Mouse (Mus musculus) thymus, postnatal 14 days (tissue): ENCODE data around the gene Pnck.
A peak's percentile ranks its signal among the peaks of the same experiment; 100 is the strongest.

Experiments used
- DNase-seq: peaks from one replicate; pipeline ENCODE4 v3.0.0; 2021

Pnck gene

DNA sequence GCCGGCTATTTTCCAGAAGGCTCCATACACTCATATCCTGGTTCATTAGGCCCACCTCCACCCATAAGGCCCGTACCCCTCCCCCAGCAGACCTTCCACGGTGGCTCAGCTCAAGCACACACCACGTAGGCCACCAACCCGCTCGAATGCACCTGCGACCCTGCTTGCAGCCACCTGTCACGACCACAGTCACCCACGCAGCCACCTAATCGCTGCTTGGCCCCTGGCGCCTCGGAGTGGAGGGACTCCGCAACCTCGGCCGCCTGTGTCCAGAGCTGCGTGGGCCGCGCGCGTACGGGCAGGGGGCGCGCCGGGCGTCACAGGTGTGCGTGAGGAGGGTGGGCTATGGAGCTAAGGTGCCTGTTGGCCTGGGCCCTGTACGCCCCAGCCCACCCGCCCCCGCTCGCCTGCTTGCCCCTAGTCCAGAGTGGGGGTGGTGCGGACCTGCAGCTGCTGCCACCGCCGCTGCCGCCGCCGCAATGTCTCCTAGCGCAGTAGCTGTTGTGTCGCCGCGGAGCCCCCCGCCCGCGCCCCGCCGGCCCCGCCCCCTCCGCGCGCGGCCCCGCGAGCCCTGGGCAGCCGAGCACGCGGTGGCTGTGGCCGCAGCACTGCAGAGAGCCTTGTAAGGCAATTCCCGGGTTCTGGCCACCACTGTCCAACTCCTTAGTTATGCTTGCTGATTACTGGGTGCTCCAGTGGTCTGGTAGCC is at the start of gene Pnck:
Gene Pnck, minus strand, starts transcription at position 543 of the 709 bp plus-strand sequence.
- peak; percentile 34 for DNase-seq

GRCm38 (mm10) chrX:73700472-73700871 is 40.6 kb upstream of the Pnck start:
- DNase-seq: peak; percentile 33

GRCm38 (mm10) chrX:73690917-73691629 is 31.2 kb upstream of the Pnck start:
- peak; percentile 59 for DNase-seq

- no peak for DNase-seq
These were observed 25.7 kb upstream of the Pnck start for GRCm38 (mm10) chrX:73685629-73686028.

- DNase-seq: no peak
These were observed 25.1 kb upstream of the Pnck start for GRCm38 (mm10) chrX:73684978-73685377.

- DNase-seq: no peak
These were observed 24.2 kb upstream of the Pnck start for GRCm38 (mm10) chrX:73684156-73684555.

DNA sequence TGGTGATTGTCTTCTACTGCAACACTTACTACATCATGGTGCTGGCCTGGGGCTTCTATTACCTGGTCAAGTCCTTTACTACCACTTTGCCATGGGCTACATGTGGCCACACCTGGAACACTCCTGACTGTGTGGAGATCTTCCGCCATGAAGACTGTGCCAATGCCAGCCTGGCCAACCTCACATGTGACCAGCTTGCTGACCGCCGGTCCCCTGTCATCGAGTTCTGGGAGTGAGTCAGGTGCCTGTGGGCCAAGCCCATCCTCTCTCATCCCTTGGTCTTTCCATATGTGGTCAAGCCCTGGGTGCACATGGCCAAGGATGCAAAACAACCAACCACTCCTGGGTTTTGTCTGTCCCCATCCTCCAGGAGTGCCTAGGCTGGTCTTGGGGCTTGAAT is 16.8 kb upstream of the Pnck start:
- no peak for DNase-seq

DNA sequence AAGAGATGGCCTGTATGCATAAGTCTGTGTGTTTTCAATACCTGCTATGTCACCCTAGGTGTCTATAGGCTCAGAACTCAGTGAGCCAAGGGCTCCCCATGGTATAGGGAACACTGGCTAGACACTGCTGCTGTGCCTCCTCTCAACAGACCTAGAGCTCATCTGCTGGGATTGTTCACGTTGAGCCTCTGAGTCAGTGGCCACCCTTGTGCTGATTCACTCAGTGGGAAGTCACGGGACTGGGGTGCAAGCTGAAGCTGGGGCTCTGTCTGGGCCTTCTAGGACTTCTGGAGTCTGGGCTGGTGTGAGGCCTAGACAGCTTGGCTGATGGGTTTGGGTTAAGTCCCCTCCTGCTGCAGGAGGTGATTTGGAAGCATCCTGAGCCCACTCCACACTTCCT is 15.3 kb upstream of the Pnck start:
- no peak for DNase-seq

- DNase-seq: no peak
These were observed 14.2 kb upstream of the Pnck start for GRCm38 (mm10) chrX:73673968-73674661.

GRCm38 (mm10) chrX:73673619-73673967 is 13.7 kb upstream of the Pnck start:
- no peak for DNase-seq

DNA sequence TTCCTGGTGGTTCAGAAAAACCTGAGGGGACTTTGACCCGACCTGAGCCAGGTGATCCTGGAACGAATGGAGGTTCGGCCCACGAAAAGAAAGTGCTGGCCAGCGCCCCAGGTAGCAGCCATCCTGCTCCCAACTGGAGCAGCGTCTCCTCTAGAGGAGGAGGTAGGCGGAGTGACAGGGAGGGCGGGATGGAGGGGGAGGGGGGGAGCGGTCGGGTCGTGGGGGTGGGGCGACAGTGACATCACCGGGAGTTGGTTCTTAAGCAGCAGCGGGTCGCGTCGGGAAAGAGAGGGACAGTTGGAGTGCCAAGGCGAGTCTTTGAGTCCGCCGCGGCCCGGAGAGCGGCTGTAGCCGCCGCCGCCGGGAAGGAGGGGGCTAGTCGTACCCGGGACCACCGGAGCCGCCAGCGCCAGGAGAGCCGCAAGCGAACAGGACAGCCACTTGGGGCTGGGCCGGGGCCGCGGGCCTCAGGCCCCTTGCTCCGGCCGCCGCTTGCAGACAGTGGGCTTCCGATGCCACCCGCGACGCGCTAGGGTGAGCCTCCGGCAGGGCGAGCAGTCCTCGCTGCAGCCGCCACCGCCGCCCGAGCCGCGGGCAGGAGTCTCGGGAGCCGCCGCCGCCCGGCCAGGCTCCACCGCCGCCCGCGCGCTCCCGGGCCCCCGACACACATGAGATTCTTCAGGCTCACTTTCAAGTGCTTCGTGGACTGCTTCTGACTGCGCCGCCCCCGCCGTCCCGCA is 13.1 kb upstream of the Pnck start, which contains the start of gene Slc6a8:
Gene Slc6a8, plus strand, starts transcription at position 272 of the 740 bp plus-strand sequence.
- peak; percentile 46 for DNase-seq

- DNase-seq: peak; percentile 71
These were observed 12.1 kb upstream of the Pnck start for GRCm38 (mm10) chrX:73672031-73672431.

DNA sequence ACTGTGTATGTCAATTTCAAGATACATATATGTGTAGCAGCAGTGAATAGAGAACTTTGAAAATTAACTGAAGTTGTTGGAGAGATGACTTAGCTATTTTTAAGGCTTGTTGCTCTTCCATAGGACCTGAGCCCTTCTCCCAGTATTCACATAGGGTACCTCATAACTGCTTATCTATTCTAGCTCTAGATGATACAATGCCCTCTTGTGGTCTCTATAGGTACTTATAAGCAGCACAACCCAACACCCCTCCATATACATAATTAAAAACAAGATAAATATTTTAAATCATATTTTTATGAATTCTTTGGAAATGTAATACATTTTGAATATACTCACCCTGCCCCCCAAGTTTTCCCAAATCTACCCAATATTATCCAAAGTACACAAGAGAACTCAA is 3.2 kb upstream of the Pnck start:
- no peak for DNase-seq

GRCm38 (mm10) chrX:73660284-73660665 is 358 bp upstream of the Pnck start:
- no peak for DNase-seq

DNA sequence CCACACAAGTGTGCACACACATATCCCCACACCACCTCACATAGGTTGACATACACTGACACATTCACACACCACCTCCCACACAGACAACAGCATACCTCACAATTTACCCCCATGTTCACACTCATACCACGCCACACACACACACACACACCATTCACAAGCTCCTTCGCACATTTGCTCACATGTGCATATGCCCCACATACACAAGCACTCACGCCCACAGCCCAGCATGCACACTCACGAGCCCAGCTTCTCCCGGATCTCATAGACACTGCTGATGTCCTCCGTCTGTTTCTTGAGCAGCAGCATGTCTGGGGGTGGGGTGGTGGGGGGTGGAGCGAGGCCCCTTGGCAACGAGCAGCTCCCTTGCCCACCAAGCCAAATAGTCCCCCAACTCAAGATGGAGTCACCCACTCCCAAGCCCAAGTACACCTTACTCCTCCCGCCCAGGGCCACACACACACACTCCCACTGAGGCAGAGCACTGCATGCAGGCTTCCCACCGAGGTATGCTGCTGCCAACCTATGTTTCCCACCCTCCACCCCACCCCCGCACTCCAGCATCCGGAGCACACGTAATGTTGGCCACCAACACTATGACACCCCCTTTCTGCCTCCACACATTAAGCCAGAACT is 862 bp downstream of the Pnck start:
- no peak for DNase-seq

GRCm38 (mm10) chrX:73658391-73658790 is 1.5 kb downstream of the Pnck start:
- DNase-seq: no peak

DNA sequence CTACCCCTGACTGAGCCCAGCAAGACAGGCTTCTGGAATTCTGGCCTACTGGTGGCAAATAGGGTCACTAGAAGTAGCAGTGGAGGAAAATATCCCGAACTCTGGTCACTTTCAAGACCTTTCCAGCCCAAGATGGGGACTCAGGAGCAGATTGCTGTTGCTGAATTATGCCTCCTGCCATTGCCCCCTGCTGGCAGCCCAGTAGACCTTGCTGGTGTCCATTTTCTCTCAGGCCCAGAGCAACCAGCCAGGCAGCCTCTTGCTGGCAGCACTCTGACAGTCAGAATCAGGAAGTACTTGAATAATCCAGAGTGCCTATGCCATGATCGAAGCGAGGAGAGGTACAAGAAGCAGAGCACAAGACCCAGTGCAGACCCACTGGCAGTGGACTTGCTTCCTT is 4.4 kb downstream of the Pnck start:
- peak; percentile 40 for DNase-seq

DNA sequence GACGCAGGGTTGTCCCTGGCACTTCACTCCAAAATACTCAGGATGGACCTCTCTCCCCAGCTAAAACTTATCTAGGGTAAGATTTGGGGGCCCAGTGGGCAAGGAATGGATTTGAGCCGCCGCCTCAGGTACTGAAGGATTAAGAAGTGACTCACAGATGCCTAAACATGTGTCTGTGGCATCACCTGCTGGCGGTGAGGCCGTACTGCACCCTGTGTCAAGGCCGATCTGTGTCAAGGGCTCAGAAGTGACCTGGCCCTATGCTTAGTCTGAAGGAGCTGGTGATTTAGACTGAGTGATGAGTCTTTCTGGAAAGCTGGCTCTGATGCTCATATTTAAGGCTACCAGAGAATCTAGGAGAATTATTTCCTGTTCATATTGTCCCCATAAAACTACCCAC is 5.7 kb downstream of the Pnck start:
- peak; percentile 78 for DNase-seq

- DNase-seq: no peak
These were observed 6.5 kb downstream of the Pnck start for GRCm38 (mm10) chrX:73653392-73653791.

DNA sequence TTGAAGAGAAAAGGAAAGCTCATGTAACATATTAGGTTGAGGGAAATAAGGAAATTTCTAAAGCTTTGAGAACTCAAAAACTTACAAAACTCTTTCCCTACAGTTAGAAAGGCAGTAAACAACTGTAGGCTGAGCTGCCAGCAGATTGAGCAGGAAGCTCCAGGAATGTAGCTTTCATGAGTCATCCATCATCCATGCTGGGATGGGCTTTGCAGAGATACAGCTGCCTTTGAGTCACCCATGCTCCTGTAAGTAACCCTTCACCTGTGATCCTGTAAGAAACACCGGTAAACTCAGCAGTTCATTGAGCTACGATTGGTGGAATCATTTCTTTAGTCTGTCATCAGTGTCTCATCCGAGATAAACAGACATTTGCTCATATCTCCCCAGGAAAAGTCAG is 9.0 kb downstream of the Pnck start:
- no peak for DNase-seq

DNA sequence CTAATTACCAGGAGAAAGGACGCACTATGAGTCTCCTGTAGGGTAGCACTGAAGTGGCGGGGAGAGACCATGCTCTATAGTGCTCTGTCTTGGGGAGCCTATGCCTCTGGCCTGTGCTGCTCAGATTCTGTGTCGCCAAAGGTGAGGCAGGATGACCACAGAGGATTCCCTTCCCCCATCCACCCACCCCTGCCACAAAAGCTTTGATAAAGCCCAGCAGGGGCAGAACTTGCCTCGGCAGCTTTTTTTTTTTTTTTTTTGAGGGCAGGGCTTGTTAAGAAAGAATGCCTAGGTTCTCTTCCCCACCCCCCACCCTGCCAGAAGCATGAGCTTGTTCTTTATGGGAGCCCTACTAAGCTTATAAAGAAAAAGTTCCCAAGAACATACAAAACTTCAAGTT is 14.8 kb downstream of the Pnck start:
- DNase-seq: no peak

DNA sequence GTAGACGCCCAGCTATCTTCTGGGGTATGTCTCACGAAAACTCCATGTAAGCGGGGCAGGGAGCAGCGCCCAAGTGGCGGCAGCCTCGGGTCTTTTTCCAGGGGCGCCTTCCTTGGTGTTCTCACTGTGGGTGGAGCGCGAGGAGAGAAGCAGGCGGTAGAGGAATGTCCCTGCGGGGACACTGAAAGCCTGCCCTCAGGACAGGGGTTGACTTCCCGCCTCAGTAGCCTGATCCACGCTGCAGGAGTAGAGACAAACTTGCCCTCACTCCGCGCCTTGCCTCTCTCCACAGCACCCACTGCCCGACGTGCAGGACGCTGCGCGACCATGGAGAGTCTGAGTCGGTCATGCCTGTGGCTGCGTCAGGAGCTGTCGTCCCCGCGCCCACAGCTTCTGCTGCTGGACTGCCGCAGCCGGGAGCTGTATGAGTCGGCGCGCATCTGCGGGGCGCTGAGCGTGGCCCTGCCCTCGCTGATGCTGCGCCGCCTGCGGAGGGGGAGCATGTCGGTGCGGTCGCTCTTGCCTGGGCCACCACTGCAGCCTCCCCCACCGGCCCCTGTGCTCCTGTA is 19.9 kb downstream of the Pnck start:
- no peak for DNase-seq
